Mouse (Mus musculus): ENCODE measurements at regions not wholly inside any gene's neighbourhood (a gene's known extent, or its start where the extent isn't known, plus 50 kb on each side); places are given as distances from the start of the nearest gene placed in this dataset.

DNA sequence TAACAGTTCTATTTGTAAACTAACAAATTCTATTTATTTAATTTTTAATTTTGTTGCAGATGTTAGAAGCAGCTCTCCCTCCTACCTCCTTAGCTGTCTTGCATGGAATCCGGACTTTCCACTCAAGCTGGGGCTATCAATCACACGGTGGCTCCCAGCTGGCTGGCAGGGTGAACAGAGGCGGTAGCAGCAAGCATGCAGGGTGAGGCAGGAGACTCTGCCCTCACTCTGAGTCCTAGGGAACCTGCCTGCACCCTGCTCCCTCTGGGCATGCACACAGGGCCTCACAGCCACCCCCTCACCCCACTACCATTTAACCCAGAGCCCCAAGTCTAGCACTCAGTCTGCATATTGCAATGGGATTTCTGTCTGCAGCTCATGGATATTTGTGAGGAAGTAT lies 168.4 kb upstream of the Zfp703 start:
- TF ChIP-seq CTCF (IDR thresholded peaks at IDR 0.05; ENCODE audit: low read depth) (no peak), EP300 (IDR thresholded peaks at IDR 0.05; ENCODE audit: low read depth) (no peak)
